Mouse (Mus musculus) heart, embryonic 16.5 days (tissue): ENCODE data around the gene 1700019N19Rik. TPM values are rescaled to one million over a fixed set of nuclear protein-coding genes. Genes with fewer than 3 reads are reported as not detected.

Experiments
- ATAC-seq: fragments of 200-750 bp; cut with Nextera tagmentation; replicated peaks from 2 replicates; pipeline ENCODE4 v1.8.0; 2017; ENCODE audit warnings: moderate number of reproducible peaks; ENCODE audit not compliant: insufficient read depth, low FRiP score; ENCODE audit errors: extremely low read depth
- H3K27ac ChIP-seq: fragments of 300-500 bp; sonication (generic); 2 replicates; pipeline ENCODE4 v1.5.1; 2014; ENCODE audit warnings: mild to moderate bottlenecking, low read length, control low read depth, moderate library complexity
- H3K27me3 ChIP-seq: fragments of 300-500 bp; sonication (generic); 2 replicates; pipeline ENCODE4 v1.6.1; 2014; ENCODE audit warnings: low read length, mixed read lengths; ENCODE audit not compliant: control insufficient read depth, insufficient read depth
- H3K36me3 ChIP-seq: fragments of 300-500 bp; sonication (generic); 2 replicates; pipeline ENCODE4 v1.6.1; 2014; ENCODE audit not compliant: control insufficient read depth, insufficient read depth
- H3K4me1 ChIP-seq: fragments of 300-500 bp; sonication (generic); 2 replicates; pipeline ENCODE4 v1.6.1; 2014; ENCODE audit warnings: low read length, mixed read lengths; ENCODE audit not compliant: control insufficient read depth, insufficient read depth
- H3K4me2 ChIP-seq: fragments of 300-500 bp; sonication (generic); 2 replicates; pipeline ENCODE4 v1.6.1; 2014; ENCODE audit warnings: low read depth, mild to moderate bottlenecking, control low read depth, low read length
- H3K4me3 ChIP-seq: fragments of 300-500 bp; sonication (generic); 2 replicates; pipeline ENCODE4 v1.5.1; 2014; ENCODE audit warnings: mild to moderate bottlenecking, control low read depth, low read length
- H3K9ac ChIP-seq: fragments of 300-500 bp; sonication (generic); 2 replicates; pipeline ENCODE4 v1.6.1; 2014; ENCODE audit warnings: low read length, control low read depth
- H3K9me3 ChIP-seq: fragments of 300-500 bp; sonication (generic); replicated peaks from 2 replicates; pipeline ENCODE4 v1.6.1; 2016; ENCODE audit warnings: low read length; ENCODE audit not compliant: control insufficient read depth
- WGBS: fragments of 180-500 bp; shearing (Covaris S2); extraction: QIAGEN DNeasy Blood & Tissue Kit; methylation state at CpG from one replicate; pipeline ENCODE4 v1.1.7; 2014; 5-methylcytosine and 5-hydroxymethylcytosine counted together
- polyA plus RNA-seq: library from polyadenylated mRNA; unstranded; fragments of >200 nt; fragmentation: Nextera tagmentation; extraction: Ambion mirVana; gene quantifications from 2 replicates; pipeline ENCODE4 v1.2.1, GENCODE M21; 2015

Gene 1700019N19Rik
- not detected in 2 replicates for polyA plus RNA-seq

DNA sequence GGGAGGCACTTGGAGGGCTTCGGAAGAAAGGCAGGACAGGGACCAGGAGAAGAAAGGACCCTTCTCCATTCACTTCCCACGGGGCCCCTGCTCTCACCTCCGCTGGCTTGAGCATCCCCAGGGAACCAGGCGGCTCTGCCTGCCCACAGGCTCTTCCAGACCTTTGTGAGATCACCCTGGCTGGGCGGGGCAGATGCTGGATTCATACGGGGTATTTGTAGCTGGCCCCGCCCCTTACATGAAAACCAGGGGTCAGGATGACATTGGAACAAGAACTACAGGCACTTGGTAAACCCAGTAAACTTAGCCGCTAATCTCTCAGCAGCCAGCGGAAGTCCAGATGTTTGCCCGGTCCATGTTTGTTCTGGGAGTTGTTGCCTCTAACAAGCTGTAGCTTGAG is at the start of gene 1700019N19Rik:
TSS of gene 1700019N19Rik (minus strand) at position 178 of the 400 bp plus-strand sequence.
- no peak within 1 kb of the TSS for H3K4me2 ChIP-seq
- WGBS: 49% methylated on average over 10 of the region's 10 CpGs
- H3K36me3 ChIP-seq: 0 out of 2 replicates have a peak, but pooled peaks cover 4% of the 10 kb centered on the region
- no peak for ATAC-seq
- H3K4me1 ChIP-seq: no peaks in the 10 kb centered on the region
- no peaks in the 10 kb centered on the region for H3K27me3 ChIP-seq
- no peaks in the 10 kb centered on the region for H3K9me3 ChIP-seq
- no peak within 1 kb of the TSS for H3K4me3 ChIP-seq
- H3K9ac ChIP-seq: no peak within 1 kb of the TSS
- no peak within 1 kb of the TSS for H3K27ac ChIP-seq

DNA sequence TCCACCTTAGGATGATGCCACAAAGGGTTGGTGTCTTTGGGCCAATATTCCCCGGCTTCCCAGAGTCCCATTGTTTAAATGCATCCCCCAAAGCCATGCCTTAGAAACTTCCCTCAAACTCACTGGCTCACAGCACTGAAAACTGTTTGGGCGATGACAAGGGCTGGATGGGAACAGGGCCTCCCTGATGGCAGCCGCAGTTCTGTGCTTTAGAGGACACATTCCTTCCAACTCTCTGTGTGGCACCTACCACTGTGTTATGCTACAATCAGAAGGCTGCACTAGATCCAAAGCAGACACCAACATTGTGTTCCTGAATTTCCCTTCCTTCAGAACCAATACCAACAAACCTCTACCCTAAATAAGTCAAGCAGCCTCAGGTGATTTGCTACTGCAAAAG is 49.3 kb upstream of the 1700019N19Rik start:
- peak; percentile 71; the same call in 1 of the 2 replicates for ATAC-seq
- Histone ChIP-seq H3K36me3 (no peaks in the 10 kb centered on the region), H3K4me2 (no peak overlapping the region), H3K27ac (peak overlapping the region; percentile 88), H3K4me3 (no peak overlapping the region), H3K9me3 (0 out of 2 replicates have a peak, but pooled peaks cover 5% of the 10 kb centered on the region), H3K27me3 (no peaks in the 10 kb centered on the region), H3K9ac (no peak overlapping the region), H3K4me1 (peaks cover 29% of the 10 kb centered on the region)
- 44% methylated on average over 3 of the region's 3 CpGs for WGBS

DNA sequence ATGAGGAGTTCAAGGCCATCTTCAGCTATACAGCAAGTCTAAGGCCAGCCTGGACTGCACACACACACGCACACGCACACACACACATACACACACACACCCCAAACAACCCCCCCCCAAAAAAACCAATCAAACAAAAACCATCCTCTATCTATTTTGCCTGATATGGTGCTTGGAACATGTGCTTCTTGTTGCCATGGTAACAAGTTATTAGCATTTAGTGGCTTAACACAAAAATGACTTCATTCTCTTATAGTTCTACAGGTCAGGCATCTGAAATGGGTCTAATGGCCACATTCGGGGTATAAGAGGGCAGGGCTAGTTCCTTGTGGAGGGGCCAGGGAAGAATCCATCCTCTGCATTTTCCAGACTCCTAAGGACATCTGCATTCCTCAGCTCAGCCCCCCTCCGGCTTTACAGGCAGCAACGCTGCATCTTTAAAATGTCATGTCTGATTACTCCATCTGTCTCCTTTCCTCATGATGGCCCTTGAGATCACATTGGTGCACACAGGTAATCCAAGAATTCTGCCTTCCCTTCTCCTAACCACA is 46.5 kb upstream of the 1700019N19Rik start:
- no peak overlapping the region for H3K9ac ChIP-seq
- H3K4me1 ChIP-seq: peaks cover 41% of the 10 kb centered on the region
- no peak for ATAC-seq
- WGBS: 84% methylated on average over 5 of the region's 5 CpGs
- H3K27me3 ChIP-seq: no peaks in the 10 kb centered on the region
- no peak overlapping the region for H3K4me2 ChIP-seq
- H3K4me3 ChIP-seq: no peak overlapping the region
- H3K36me3 ChIP-seq: no peaks in the 10 kb centered on the region
- H3K9me3 ChIP-seq: 0 out of 2 replicates have a peak, but pooled peaks cover 5% of the 10 kb centered on the region
- peak overlapping the region; percentile 89; the same call in 1 of the 2 replicates for H3K27ac ChIP-seq

DNA sequence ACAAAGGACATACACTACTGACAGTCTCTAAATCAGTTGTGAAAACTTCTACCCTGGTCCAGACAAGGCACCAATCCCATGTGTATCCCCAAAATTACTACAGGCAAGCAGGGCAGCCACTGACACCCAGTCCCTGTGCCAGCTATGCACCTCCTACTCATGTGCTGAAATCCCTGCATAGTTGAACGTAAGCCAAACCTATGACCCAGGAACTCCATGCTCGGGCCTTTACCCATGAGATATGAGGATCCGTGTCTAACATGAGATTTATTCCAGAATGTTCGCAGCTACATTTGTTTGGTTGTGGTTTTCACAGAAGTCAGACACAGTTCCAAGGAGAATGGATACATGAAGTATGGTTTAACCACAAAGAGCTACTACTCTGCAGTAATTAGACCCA is 45.5 kb upstream of the 1700019N19Rik start:
- WGBS: 32% methylated on average over 4 of the region's 4 CpGs
- Histone ChIP-seq H3K27me3 (no peaks in the 10 kb centered on the region), H3K4me2 (no peak overlapping the region), H3K27ac (peak overlapping the region; percentile 89), H3K4me3 (no peak overlapping the region), H3K36me3 (no peaks in the 10 kb centered on the region), H3K4me1 (peaks cover 41% of the 10 kb centered on the region), H3K9ac (peak overlapping the region; percentile 44), H3K9me3 (0 out of 2 replicates have a peak, but pooled peaks cover under 1% of the 10 kb centered on the region)
- ATAC-seq: peak; percentile 53; the same call in 1 of the 2 replicates

DNA sequence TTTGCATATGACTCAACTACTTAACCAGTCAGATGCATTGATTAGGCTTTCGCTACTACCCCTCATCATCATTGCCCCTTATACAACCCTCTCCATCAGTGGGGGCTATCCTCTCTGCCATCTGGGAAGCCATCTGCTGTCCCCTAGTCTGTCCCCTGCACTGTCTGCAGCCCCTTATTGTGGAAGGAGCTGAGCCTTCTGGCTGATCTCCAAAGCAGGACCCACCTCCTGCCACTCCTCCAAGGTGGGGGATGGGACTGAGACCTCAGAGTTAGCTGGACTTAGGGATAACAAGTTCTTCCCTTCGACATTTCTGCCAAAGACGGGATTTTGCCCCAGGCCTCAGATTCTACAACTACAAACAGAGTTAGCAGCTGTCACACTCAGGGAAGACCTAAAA is 45.1 kb upstream of the 1700019N19Rik start:
- peaks cover 41% of the 10 kb centered on the region for H3K4me1 ChIP-seq
- H3K27me3 ChIP-seq: no peaks in the 10 kb centered on the region
- no peaks in the 10 kb centered on the region for H3K36me3 ChIP-seq
- H3K9ac ChIP-seq: no peak overlapping the region
- 75% methylated on average over 3 of the region's 3 CpGs for WGBS
- H3K9me3 ChIP-seq: no peaks in the 10 kb centered on the region
- no peak overlapping the region for H3K4me2 ChIP-seq
- ATAC-seq: no peak
- H3K4me3 ChIP-seq: no peak overlapping the region
- peak overlapping the region; percentile 89 for H3K27ac ChIP-seq

DNA sequence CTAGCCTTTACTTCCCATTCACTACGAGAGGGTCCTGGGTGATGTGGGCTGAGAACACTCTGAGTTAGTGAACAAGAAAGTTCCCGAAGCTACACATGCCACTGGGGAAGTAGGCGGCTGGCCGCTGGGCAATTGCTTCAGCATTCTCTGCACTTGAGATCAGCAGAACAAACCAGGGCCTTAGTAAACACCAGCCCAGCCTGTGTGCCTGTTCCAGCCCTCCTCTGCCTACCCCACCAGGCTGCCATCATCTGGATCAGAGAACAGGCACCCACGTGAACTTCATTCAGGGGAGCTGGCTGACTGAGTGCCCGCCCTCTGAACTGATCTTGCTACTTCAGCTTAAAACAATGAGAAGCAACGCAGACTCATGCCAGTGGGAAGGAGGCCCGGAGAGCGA is 44.4 kb upstream of the 1700019N19Rik start:
- WGBS: 50% methylated on average over 9 of the region's 9 CpGs
- peak overlapping the region; percentile 89 for H3K27ac ChIP-seq
- no peaks in the 10 kb centered on the region for H3K36me3 ChIP-seq
- no peak overlapping the region for H3K4me3 ChIP-seq
- H3K27me3 ChIP-seq: no peaks in the 10 kb centered on the region
- ATAC-seq: 0 out of 2 replicates have a peak, but pooled peaks have one; percentile 14
- H3K4me1 ChIP-seq: peaks cover 35% of the 10 kb centered on the region
- H3K4me2 ChIP-seq: no peak overlapping the region
- no peak overlapping the region for H3K9ac ChIP-seq
- no peaks in the 10 kb centered on the region for H3K9me3 ChIP-seq

DNA sequence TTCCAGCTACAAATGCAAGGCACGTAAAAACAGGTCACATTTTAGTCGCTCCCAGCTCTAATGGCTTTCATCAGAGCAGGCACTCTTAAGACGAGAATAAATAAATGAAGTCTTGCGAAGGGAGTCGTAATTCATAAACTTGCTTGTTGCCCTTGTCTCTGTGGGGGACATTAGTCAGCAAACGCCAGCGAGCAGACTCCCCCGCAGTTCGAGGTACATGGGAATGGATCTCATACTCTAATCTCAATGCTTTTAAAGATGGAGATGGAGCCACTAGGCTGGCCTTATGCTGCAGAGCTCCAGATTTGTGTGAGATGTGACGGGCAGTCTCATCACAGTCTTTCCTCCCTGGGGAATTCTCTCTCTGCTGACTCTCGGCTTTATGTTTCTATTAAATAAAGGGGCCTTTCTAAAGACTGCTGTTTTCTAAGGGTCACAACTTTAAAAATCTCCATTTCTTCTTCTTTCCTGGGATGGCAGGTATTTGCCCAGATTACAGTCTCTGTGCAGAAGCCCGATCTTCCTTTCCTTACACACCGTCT is 39.4 kb upstream of the 1700019N19Rik start:
- Histone ChIP-seq H3K4me2 (no peak overlapping the region), H3K27me3 (no peaks in the 10 kb centered on the region), H3K36me3 (no peaks in the 10 kb centered on the region), H3K9ac (no peak overlapping the region), H3K27ac (no peak overlapping the region), H3K4me1 (peaks cover 19% of the 10 kb centered on the region), H3K4me3 (no peak overlapping the region), H3K9me3 (no peaks in the 10 kb centered on the region)
- ATAC-seq: no peak
- WGBS: 74% methylated on average over 13 of the region's 13 CpGs

DNA sequence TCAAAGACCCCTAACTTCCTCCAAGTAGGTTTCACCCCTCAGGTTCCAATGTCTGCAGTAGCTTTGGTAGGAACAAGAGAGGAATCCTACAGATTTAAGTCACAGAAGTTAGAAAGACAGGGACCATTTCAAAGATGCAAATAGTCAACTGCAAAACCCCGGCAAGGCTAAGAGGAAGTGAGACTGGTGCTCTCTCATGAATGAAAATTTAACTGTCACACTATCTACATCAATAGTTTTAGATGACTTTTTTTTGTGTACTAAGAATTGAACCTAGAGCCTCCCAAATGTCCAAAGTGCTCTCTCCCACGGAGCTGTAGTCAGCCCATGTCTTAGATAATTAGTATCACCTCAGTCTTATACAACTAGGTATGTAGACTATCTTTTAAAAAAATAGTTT is 38.7 kb upstream of the 1700019N19Rik start:
- WGBS: 79% methylated on average over 2 of the region's 2 CpGs
- H3K9ac ChIP-seq: no peak overlapping the region
- H3K27me3 ChIP-seq: no peaks in the 10 kb centered on the region
- peaks cover 12% of the 10 kb centered on the region for H3K4me1 ChIP-seq
- H3K4me2 ChIP-seq: no peak overlapping the region
- H3K4me3 ChIP-seq: no peak overlapping the region
- no peak for ATAC-seq
- H3K9me3 ChIP-seq: no peaks in the 10 kb centered on the region
- H3K27ac ChIP-seq: no peak overlapping the region
- no peaks in the 10 kb centered on the region for H3K36me3 ChIP-seq

DNA sequence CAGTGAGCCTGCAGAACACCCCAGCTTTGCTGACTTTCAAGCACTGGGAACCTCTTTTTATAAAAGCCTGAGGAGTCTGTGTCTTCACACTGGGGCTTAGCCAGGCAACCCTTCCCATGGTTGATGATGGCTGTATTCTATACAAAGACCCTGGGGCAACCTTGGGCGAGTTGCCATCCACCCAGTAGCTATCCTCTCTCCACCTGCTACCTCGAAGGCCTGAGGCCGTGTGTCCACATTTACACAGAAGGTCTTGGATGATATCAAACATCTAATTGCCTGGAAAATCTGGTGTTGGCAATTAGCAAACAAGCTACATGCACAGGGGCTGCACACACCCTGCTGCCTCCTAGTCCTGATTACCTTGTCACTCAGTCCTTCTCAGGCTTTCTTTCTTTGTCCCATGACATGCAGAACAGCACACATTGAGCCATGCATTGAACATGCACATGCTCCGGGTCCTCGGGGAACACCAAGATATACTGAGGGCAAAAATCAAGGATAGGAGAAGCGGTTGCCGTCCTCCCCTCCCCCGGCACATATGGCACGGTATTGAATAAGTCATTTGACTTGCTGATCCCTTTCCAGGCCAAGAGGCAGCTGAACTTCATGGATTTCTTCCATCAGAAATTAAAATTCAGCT is 37.1 kb upstream of the 1700019N19Rik start:
- H3K36me3 ChIP-seq: no peaks in the 10 kb centered on the region

More for the DNA sequence above, 37.1 kb upstream of the 1700019N19Rik start:
- peaks cover 10% of the 10 kb centered on the region for H3K4me1 ChIP-seq
- no peak for ATAC-seq
- H3K9me3 ChIP-seq: no peaks in the 10 kb centered on the region
- H3K4me2 ChIP-seq: no peak overlapping the region
- no peak overlapping the region for H3K27ac ChIP-seq
- no peak overlapping the region for H3K4me3 ChIP-seq
- H3K9ac ChIP-seq: no peak overlapping the region
- WGBS: 88% methylated on average over 9 of the region's 9 CpGs
- H3K27me3 ChIP-seq: no peaks in the 10 kb centered on the region
